Mouse (Mus musculus) inflammation-experienced regulatory T-cells, adult 6 months (primary cell): ENCODE data around the gene Taf9b. TPM values are rescaled to one million over a fixed set of nuclear protein-coding genes. Genes with fewer than 3 reads are reported as not detected.

ENCODE experiments used
- polyA plus RNA-seq, 3 experiments: library from polyadenylated mRNA; unstranded; fragments of 100-300 nt; shearing (Covaris generic); gene quantifications; one replicate each; pipeline ENCODE4 v1.2.1; 2017

Taf9b gene
- polyA plus RNA-seq, 3 experiments from 2014 or later: 40.6 to 65.1 (median 53.7) TPM

Other genes with a start within 250 kb of the Taf9b start
- gene Magt1, start 209.3 kb downstream of the Taf9b start, polyA plus RNA-seq: 10 to 100 TPM; 28.5 to 45.3 (median 29.1) TPM
- gene Cox7b, start 205.5 kb downstream of the Taf9b start, polyA plus RNA-seq: 100 to 1,000 TPM; 180 to 388 (median 345) TPM
- gene Atp7a, start 193.9 kb downstream of the Taf9b start, polyA plus RNA-seq: 10 to 100 TPM in 1 of 3 experiments, 1 to 10 TPM in 2; 6.0 to 10.4 (median 9.3) TPM
- gene Tlr13, start 78.0 kb downstream of the Taf9b start, polyA plus RNA-seq: under 1 TPM in 1 of 3 experiments, not detected in 2; 0.26 TPM
- gene Pgk1, start 34.1 kb downstream of the Taf9b start, polyA plus RNA-seq: 100 to 1,000 TPM; 137 to 227 (median 157) TPM
- not detected for gene Fnd3c2, start 34.2 kb upstream of the Taf9b start, polyA plus RNA-seq